Mouse (Mus musculus) MEL (cell line): ENCODE results near the gene Toe1.

Experiments used
- EP300 ChIP-seq, 2 experiments: IDR thresholded peaks; 2 replicates each; pipeline ENCODE4 v1.6.1; 2011; ENCODE audit warnings: improper control_type of control experiment in 2 of 2, low read length in 2 of 2, low read depth in 1 of 2, mild to moderate bottlenecking in 1 of 2
- KAT2A ChIP-seq: conservative IDR thresholded peaks from 2 replicates; pipeline ENCODE4 v1.6.1; 2012; ENCODE audit warnings: low read depth, low read length, improper control_type of control experiment, inconsistent platforms
- MAX ChIP-seq: IDR thresholded peaks from 2 replicates; pipeline ENCODE4 v1.6.1; 2011; ENCODE audit warnings: low read length, improper control_type of control experiment
- POLR2A ChIP-seq, 2 experiments: IDR thresholded peaks; 2 replicates each; pipeline ENCODE4 v1.6.1; 2011 to 2012; ENCODE audit warnings: low read length in 2 of 2, mild to moderate bottlenecking in 2 of 2, control low read depth in 1 of 2, improper control_type of control experiment in 1 of 2, low read depth in 1 of 2, moderate library complexity in 1 of 2; ENCODE audit not compliant: control insufficient read depth in 1 of 2, insufficient read depth in 1 of 2, poor library complexity in 1 of 2
- TAL1 ChIP-seq: IDR thresholded peaks from 2 replicates; pipeline ENCODE4 v1.6.1; 2012; ENCODE audit warnings: mild to moderate bottlenecking, inconsistent platforms, low read length, moderate library complexity, mixed read lengths

- TF ChIP-seq POLR2A (IDR thresholded peaks at IDR 0.05; ENCODE audit: control insufficient read depth in 1 of 2, insufficient read depth in 1 of 2, low read depth in 1 of 2, low read length in 2 of 2, poor library complexity in 1 of 2) (no peak), MAX (no peak), EP300 (IDR thresholded peaks at IDR 0.05; ENCODE audit: low read depth in 1 of 2, low read length in 2 of 2) (no peak), KAT2A (no peak), TAL1 (no peak)
These were observed 22.6 kb upstream of the Toe1 start for GRCm38 (mm10) chr4:116830070-116830368.
